Mouse (Mus musculus) testis, postnatal 10 days (tissue): ENCODE data around the gene Slc25a11.
A peak's percentile ranks its signal among the peaks of the same experiment; 100 is the strongest.

Source experiments
- DNase-seq: peaks from one replicate; pipeline ENCODE4 v3.0.0; 2021; ENCODE audit warnings: low spot score

Slc25a11 gene

GRCm38 (mm10) chr11:70668335-70668770, 21.1 kb upstream of the Slc25a11 start:
- peak; percentile 74 for DNase-seq

- no peak for DNase-seq
Measured at GRCm38 (mm10) chr11:70667271-70668150, 20.2 kb upstream of the Slc25a11 start.

- no peak for DNase-seq
Measured at GRCm38 (mm10) chr11:70666687-70667086, 19.4 kb upstream of the Slc25a11 start.

GRCm38 (mm10) chr11:70664741-70665140, 17.5 kb upstream of the Slc25a11 start:
- DNase-seq: no peak

GRCm38 (mm10) chr11:70663957-70664356, 16.7 kb upstream of the Slc25a11 start:
- no peak for DNase-seq

GRCm38 (mm10) chr11:70663101-70663500, 15.8 kb upstream of the Slc25a11 start:
- DNase-seq: no peak

GRCm38 (mm10) chr11:70660571-70660970, 13.3 kb upstream of the Slc25a11 start:
- no peak for DNase-seq

GRCm38 (mm10) chr11:70658942-70659341, 11.7 kb upstream of the Slc25a11 start:
- DNase-seq: no peak

GRCm38 (mm10) chr11:70658521-70658920, 11.2 kb upstream of the Slc25a11 start:
- DNase-seq: no peak

GRCm38 (mm10) chr11:70657991-70658390, 10.7 kb upstream of the Slc25a11 start:
- no peak for DNase-seq

GRCm38 (mm10) chr11:70657573-70657972, 10.3 kb upstream of the Slc25a11 start:
- DNase-seq: no peak

- DNase-seq: peak; percentile 73
Measured at GRCm38 (mm10) chr11:70656964-70657363, 9.7 kb upstream of the Slc25a11 start, which contains the start of gene Eno3. Eno3 (plus strand) TSS chr11:70657202.

GRCm38 (mm10) chr11:70656456-70656927, 9.2 kb upstream of the Slc25a11 start:
- DNase-seq: peak; percentile 78

GRCm38 (mm10) chr11:70655571-70656455, 8.5 kb upstream of the Slc25a11 start:
- peak; percentile 80 for DNase-seq

GRCm38 (mm10) chr11:70654923-70655570, 7.8 kb upstream of the Slc25a11 start:
- DNase-seq: peak; percentile 90

- peak; percentile 87 for DNase-seq
Measured at GRCm38 (mm10) chr11:70654198-70654922, 7.1 kb upstream of the Slc25a11 start, which contains the start of gene Pfn1. Pfn1 (minus strand) TSS chr11:70654644.

GRCm38 (mm10) chr11:70653345-70654197, 6.3 kb upstream of the Slc25a11 start:
- DNase-seq: peak; percentile 83

GRCm38 (mm10) chr11:70652884-70653344, 5.6 kb upstream of the Slc25a11 start:
- no peak for DNase-seq

- DNase-seq: no peak
Measured at GRCm38 (mm10) chr11:70652029-70652883, 5.0 kb upstream of the Slc25a11 start.
